Mouse (Mus musculus): ENCODE measurements around the gene 1810024B03Rik. TPM values are rescaled to one million over a fixed set of nuclear protein-coding genes. Genes with fewer than 3 reads are reported as not detected.

1810024B03Rik gene
- 2.3 and 2.9 TPM in 2 replicates for polyA plus RNA-seq (2015; fragmentation: Nextera tagmentation; extraction: Ambion mirVana)

GRCm38 (mm10) chr2:127207547-127208451 is at the start of gene 1810024B03Rik, which contains the start of gene Snrnp200:
Gene 1810024B03Rik, minus strand, starts transcription at chr2:127208280.
Gene Snrnp200, plus strand, starts transcription at chr2:127208386.
- Histone ChIP-seq H3K4me2 (peak within 1 kb of the TSS; percentile 88), H3K36me3 (peaks cover 33% of the 10 kb centered on the region), H3K27me3 (no peaks in the 10 kb centered on the region), H3K27ac (peak within 1 kb of the TSS; percentile 78), H3K4me1 (peaks cover 13% of the 10 kb centered on the region), H3K4me3 (peak within 1 kb of the TSS; percentile 94), H3K9me3 (no peaks in the 10 kb centered on the region), H3K9ac (peak within 1 kb of the TSS; percentile 87)
- peak; percentile 93 for ATAC-seq (ENCODE audit: insufficient number of reproducible peaks, insufficient read depth, low FRiP score, low TSS enrichment, low read depth)
- WGBS: 12% methylated on average over 36 of the region's 36 CpGs

DNA sequence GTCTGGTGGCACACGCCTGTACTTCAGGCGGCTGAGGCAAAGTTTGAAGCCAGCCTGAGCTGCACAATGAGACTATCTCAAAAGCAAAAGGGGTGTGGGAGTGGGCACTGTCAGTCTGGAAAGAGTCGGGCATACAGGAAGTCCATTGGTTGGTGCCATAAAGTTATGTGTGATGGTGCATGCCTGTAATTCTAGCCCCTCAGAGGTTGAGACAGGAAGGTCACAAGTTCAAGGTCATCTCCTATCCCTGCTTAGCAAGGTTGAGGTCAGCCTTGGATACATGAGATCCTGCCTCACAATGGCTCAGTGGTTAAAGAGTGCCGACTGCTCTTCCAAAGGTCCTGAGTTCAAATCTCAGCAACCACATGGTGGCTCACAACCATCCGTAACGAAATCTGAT is 47.2 kb upstream of the 1810024B03Rik start:
- H3K4me2 ChIP-seq: no peak overlapping the region
- H3K4me3 ChIP-seq: no peak overlapping the region
- 82% methylated on average over 6 of the region's 6 CpGs for WGBS
- no peak overlapping the region for H3K27ac ChIP-seq
- H3K9ac ChIP-seq: no peak overlapping the region
- no peaks in the 10 kb centered on the region for H3K27me3 ChIP-seq
- H3K9me3 ChIP-seq: no peaks in the 10 kb centered on the region
- no peaks in the 10 kb centered on the region for H3K4me1 ChIP-seq
- H3K36me3 ChIP-seq: peaks cover 50% of the 10 kb centered on the region
- ATAC-seq (ENCODE audit: insufficient number of reproducible peaks, insufficient read depth, low FRiP score, low TSS enrichment, low read depth): no peak

GRCm38 (mm10) chr2:127254604-127255134 is 46.6 kb upstream of the 1810024B03Rik start:
- 85% methylated on average over 3 of the region's 3 CpGs for WGBS

GRCm38 (mm10) chr2:127252787-127253186 is 44.7 kb upstream of the 1810024B03Rik start:
- Histone ChIP-seq H3K4me1 (peaks cover 12% of the 10 kb centered on the region), H3K9me3 (no peaks in the 10 kb centered on the region), H3K4me2 (no peak overlapping the region), H3K4me3 (no peak overlapping the region), H3K27ac (no peak overlapping the region), H3K9ac (no peak overlapping the region), H3K36me3 (peaks cover 26% of the 10 kb centered on the region), H3K27me3 (no peaks in the 10 kb centered on the region)
- ATAC-seq (ENCODE audit: insufficient number of reproducible peaks, insufficient read depth, low FRiP score, low TSS enrichment, low read depth): no peak
- 86% methylated on average over 5 of the region's 5 CpGs for WGBS

More at GRCm38 (mm10) chr2:127254604-127255134, 46.6 kb upstream of the 1810024B03Rik start:
- no peak for ATAC-seq (ENCODE audit: insufficient number of reproducible peaks, insufficient read depth, low FRiP score, low TSS enrichment, low read depth)
- H3K27ac ChIP-seq: no peak overlapping the region
- no peak overlapping the region for H3K4me3 ChIP-seq
- no peaks in the 10 kb centered on the region for H3K27me3 ChIP-seq
- H3K9me3 ChIP-seq: no peaks in the 10 kb centered on the region
- H3K4me1 ChIP-seq: no peaks in the 10 kb centered on the region
- H3K4me2 ChIP-seq: no peak overlapping the region
- no peak overlapping the region for H3K9ac ChIP-seq
- H3K36me3 ChIP-seq: peaks cover 45% of the 10 kb centered on the region

- Histone ChIP-seq H3K27me3 (no peaks in the 10 kb centered on the region), H3K9me3 (no peaks in the 10 kb centered on the region), H3K4me2 (no peak overlapping the region), H3K4me1 (peaks cover 13% of the 10 kb centered on the region), H3K9ac (no peak overlapping the region), H3K4me3 (no peak overlapping the region), H3K36me3 (peaks cover 18% of the 10 kb centered on the region), H3K27ac (no peak overlapping the region)
- ATAC-seq (ENCODE audit: insufficient number of reproducible peaks, insufficient read depth, low FRiP score, low TSS enrichment, low read depth): no peak
- 63% methylated on average over 3 of the region's 3 CpGs for whole genome bisulfite sequencing
Measured at GRCm38 (mm10) chr2:127251880-127252527, 43.9 kb upstream of the 1810024B03Rik start.

DNA sequence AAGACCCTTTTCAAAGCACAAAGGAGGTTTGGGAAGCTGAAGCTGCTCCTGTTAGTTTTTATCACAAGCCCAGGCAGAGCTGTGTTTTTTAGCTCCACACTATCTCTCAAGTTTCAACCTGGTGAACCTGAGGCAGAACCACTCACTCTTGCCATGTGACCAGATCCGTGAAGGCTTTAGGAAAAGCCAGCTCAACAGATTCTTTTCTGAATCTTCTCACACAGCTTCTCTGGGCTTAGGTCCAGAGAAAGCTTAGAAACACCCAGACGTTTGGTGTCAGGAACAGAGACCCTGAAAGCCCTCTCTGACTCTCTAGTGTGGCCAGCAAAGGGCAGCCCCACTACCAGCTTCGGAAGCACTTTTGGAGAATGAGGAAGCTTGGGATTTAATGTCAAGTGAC is 43.4 kb upstream of the 1810024B03Rik start:
- WGBS: 80% methylated on average over 3 of the region's 3 CpGs
- Histone ChIP-seq H3K4me2 (no peak overlapping the region), H3K9me3 (no peaks in the 10 kb centered on the region), H3K27me3 (no peaks in the 10 kb centered on the region), H3K9ac (0 out of 2 replicates have a peak overlapping the region, but pooled peaks have one; percentile 11), H3K4me3 (no peak overlapping the region), H3K27ac (no peak overlapping the region), H3K36me3 (peaks cover 13% of the 10 kb centered on the region), H3K4me1 (peaks cover 19% of the 10 kb centered on the region)
- ATAC-seq (ENCODE audit: insufficient number of reproducible peaks, insufficient read depth, low FRiP score, low TSS enrichment, low read depth): no peak

DNA sequence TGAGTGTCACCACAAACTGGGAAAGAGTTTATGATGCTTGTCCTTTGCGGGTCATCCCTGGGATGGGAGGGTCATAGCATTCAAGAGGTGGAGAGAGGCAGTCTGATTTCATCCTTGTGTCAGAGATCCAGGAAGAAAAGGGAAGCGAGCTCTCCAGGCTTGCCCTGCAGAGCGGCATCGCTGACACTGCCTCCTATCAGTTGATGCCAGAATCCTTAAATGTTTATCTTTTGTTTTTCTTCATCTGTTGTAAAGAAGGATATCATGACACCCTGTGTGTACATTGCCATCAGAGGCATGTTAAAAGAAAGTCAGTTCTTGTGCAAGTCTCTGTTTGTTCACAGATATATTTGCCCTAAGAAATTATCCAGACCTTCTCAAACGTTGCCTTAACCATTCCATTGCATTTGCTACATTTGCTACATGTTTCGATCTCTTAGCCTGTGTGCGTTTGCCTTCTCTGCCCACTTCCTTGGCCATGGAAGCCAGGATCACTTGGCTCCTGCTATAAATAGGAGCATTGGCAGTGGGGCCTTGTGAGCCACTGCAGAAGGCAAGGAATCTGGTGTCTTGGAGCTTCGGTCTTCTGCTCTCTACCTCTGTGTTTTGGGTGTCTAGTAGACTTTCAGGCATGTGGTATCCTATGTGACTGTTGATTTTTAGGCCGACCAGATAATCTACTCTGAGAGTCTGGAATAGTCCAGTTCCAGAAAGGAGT is 42.4 kb upstream of the 1810024B03Rik start:
- H3K27ac ChIP-seq: no peak overlapping the region
- peaks cover 13% of the 10 kb centered on the region for H3K36me3 ChIP-seq
- no peak overlapping the region for H3K9ac ChIP-seq
- H3K4me1 ChIP-seq: peaks cover 20% of the 10 kb centered on the region
- no peaks in the 10 kb centered on the region for H3K27me3 ChIP-seq
- no peaks in the 10 kb centered on the region for H3K9me3 ChIP-seq
- H3K4me3 ChIP-seq: no peak overlapping the region
- no peak for ATAC-seq (ENCODE audit: insufficient number of reproducible peaks, insufficient read depth, low FRiP score, low TSS enrichment, low read depth)
- H3K4me2 ChIP-seq: no peak overlapping the region
- WGBS: 93% methylated on average over 9 of the region's 9 CpGs

GRCm38 (mm10) chr2:127248334-127249004 is 40.4 kb upstream of the 1810024B03Rik start:
- H3K27ac ChIP-seq: peak overlapping the region; percentile 40; the same call in 1 of the 2 replicates
- 1% methylated on average over 39 of the region's 39 CpGs for WGBS
- peak overlapping the region; percentile 99 for H3K4me2 ChIP-seq
- peak; percentile 62 for ATAC-seq (ENCODE audit: insufficient number of reproducible peaks, insufficient read depth, low FRiP score, low TSS enrichment, low read depth)
- peak overlapping the region; percentile 89 for H3K9ac ChIP-seq
- H3K36me3 ChIP-seq: peaks cover 31% of the 10 kb centered on the region
- peak overlapping the region; percentile 89 for H3K4me3 ChIP-seq
- H3K9me3 ChIP-seq: no peaks in the 10 kb centered on the region
- no peaks in the 10 kb centered on the region for H3K27me3 ChIP-seq
- peaks cover 20% of the 10 kb centered on the region for H3K4me1 ChIP-seq

DNA sequence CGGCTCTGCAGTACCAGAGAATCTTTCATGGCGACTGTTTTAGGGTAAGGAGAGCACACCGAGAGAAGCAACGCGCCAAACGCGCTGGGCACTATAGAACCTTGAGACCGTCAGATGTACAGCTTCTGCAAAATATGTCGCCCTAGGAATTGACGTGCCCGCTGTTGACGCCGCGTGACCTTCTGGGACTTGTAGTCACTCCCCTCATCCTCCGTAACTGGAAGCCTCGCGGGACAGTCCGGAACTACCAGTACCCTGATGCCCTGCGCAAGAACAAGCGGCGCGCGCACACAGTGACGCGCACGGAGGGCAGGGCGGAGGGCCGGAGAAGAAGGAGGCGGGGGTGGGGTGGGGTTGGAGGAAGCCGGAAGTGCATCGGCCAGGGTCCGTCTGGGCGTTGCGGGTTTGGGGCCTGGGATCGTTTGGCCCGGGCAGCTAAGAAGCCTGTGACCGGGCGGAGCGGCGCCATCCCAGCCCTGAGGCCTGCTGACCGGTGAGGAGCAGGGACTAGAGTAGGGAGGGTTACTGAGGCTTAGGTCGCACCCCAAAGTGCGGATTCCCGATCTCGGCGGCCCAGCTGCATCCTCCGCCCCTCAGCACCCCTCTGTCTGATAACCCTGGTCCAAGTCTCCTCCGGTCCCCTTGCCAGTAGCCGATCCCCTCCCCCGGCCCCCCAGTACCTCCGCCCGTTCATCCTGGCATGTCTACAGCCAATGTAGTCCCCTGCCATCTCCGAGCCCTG is 39.7 kb upstream of the 1810024B03Rik start, which contains the start of the genes Ciao1 and Tmem127:
Gene Ciao1 (minus strand): TSS at position 225 of the 742 bp plus-strand sequence.
Gene Tmem127 (plus strand): TSS at position 317 of the 742 bp plus-strand sequence.
- peak within 1 kb of the TSS; percentile 89 for H3K4me3 ChIP-seq
- no peaks in the 10 kb centered on the region for H3K9me3 ChIP-seq
- peak within 1 kb of the TSS; percentile 99 for H3K4me2 ChIP-seq
- ATAC-seq (ENCODE audit: insufficient number of reproducible peaks, insufficient read depth, low FRiP score, low TSS enrichment, low read depth): peak; percentile 99
- H3K27me3 ChIP-seq: no peaks in the 10 kb centered on the region
- H3K9ac ChIP-seq: peak within 1 kb of the TSS; percentile 89
- under 1% methylated on average over 53 of the region's 53 CpGs for WGBS
- peaks cover 38% of the 10 kb centered on the region for H3K36me3 ChIP-seq
- H3K27ac ChIP-seq: peak within 1 kb of the TSS; percentile 66; the same call in 1 of the 2 replicates
- peaks cover 20% of the 10 kb centered on the region for H3K4me1 ChIP-seq

- Histone ChIP-seq H3K27me3 (no peaks in the 10 kb centered on the region), H3K4me3 (no peak overlapping the region), H3K9me3 (no peaks in the 10 kb centered on the region), H3K4me1 (no peaks in the 10 kb centered on the region), H3K27ac (no peak overlapping the region), H3K9ac (no peak overlapping the region), H3K36me3 (peaks cover 89% of the 10 kb centered on the region), H3K4me2 (no peak overlapping the region)
- ATAC-seq (ENCODE audit: insufficient number of reproducible peaks, insufficient read depth, low FRiP score, low TSS enrichment, low read depth): no peak
- WGBS: 97% methylated on average over 2 of the region's 2 CpGs
Measured at GRCm38 (mm10) chr2:127240065-127240464, 32.0 kb upstream of the 1810024B03Rik start.

Data from embryonic facial prominence, embryonic 13.5 days (tissue).